Mouse (Mus musculus) layer of hippocampus, adult 9-11 months (tissue): ENCODE measurements around the gene Hnrnpa1.
"Not testable (repeated sequence)": the region's sequence is repeated elsewhere in the genome, so short reads cannot be mapped to it uniquely, and the experiment has no call there.

Source experiments
- DNase-seq: peaks from one replicate; pipeline ENCODE4 v3.0.0; 2022

The Hnrnpa1 gene

DNA sequence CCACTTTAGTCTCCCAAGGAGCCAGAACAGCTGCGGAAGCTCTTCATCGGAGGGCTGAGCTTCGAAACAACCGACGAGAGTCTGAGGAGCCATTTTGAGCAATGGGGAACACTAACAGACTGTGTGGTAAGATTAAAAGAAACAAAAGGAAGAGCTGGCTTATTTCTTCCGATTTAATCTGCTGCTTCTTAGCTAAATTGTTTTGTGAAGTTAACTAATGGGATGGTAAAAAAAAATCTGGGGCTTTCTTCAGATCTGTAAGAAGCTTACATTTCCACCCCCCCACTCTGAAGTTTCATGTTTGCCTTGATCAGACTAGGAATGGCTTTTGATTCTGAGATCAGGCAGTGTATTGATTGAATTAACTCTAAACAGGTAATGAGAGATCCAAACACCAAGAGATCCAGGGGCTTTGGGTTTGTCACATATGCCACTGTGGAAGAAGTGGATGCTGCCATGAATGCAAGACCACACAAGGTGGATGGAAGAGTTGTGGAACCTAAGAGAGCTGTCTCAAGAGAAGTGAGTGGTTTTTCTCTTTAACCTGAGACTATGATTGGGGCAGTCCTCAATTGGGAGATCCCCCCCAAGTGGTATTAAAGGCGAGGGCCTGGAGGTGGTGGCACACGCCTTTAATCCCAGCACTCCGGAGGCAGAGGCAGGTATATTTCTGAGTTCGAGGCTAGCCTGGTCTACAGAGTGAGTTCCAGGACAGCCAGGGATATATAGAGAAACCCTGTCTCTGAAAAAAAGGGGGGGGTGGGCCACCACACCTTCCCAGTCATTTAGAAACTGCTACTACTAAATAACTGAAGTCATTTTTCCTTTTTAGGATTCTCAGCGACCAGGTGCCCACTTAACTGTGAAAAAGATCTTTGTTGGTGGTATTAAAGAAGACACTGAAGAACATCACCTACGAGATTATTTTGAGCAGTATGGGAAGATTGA is 1.1 kb downstream of the Hnrnpa1 start:
- not testable (repeated sequence) for DNase-seq

DNA sequence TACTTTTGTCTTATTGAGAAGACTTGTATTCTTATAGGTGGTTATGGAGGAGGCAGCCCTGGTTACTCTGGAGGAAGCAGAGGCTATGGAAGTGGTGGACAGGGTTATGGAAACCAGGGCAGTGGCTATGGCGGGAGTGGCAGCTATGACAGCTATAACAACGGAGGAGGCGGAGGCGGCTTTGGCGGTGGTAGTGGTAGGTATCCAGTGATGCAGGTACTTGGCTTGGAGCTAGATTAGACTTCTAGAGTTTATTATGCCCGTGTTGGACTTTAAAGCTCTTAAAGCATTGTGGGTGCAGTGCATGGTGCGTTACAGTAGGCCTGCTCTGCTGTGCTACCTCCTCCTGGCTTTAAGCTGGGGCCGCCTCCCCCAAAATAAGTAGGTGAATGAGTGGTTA is 2.7 kb downstream of the Hnrnpa1 start:
- DNase-seq, result no peak

DNA sequence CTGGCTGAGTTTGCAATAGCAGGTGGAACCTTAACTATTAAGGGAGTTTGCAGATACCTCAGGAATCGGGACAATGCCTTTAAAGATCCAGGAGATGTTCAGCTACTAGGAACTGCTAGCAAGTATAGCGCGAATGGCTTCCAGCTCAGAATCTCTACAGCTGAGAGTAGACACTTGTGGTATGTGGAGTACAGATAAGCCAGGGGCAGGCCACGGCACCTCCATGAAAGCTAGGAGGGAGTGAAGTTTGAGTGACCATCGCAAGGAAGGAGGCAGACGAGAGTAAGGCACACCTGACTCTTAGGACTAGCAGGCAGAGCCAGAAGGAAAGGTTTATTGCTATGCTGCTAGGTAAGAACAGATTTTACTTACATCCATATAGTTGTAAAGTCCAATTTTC is 5.4 kb downstream of the Hnrnpa1 start:
- DNase-seq, result no peak

DNA sequence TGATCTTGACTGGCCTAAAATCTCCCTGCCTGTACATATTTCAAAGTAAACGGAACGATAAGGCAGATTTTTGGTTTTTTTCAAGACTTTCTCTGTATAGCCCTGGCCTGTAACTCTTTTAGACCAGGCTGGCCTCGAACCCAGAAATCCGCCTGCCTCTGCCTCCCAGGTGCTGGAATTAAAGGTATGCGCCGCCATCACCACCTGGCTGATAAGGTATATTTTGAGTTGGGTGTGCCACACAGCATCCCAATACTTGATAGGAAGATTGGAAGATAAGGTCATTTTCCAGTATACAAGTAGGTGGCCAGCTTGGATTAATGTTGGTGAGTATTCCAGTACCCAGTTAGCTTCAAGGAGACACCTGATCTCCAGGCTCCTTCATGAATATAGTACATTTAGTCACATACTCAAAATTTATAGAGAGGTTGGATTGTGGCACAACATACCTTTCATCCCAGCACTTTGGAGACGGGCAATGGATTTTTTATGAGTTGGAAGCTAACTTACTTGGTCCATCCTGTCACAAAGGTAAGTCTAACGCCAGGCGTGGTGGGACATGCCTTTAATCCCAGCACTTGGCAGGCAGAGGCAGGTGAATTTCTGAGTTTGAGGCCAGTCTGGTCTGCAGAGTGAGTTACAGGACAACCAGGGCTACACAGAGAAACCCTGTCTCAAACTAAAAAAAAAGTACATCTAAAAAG is 7.0 kb downstream of the Hnrnpa1 start:
- DNase-seq, result no peak

DNA sequence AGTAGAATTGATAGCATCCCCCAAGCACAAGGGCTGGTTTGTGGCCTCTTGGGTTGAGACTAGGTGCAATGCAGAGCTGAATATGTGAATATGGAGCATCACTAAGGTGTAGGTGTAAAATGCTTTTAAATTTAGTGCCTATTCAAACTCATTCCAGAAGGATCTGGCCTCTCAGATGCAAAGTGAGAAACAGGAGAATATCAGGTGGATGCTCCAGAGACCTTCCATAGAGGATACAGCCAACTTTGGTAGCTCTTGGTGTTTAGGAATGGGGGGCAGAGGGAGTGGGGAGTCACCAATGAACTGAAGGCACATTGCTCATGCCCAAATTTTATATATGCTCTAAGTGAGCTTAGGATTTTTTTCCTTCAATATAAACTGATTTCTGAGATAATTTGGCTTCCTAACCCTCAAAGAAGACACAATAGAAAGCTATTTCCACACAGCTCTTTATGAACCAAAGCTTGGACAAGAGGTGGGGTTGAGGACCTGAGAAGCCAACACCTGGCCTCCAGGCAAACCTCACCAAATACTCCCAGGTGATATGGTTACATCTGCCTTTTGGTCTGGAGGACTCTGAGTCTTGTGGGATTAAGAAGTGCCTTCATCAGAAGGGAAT is 7.7 kb downstream of the Hnrnpa1 start:
- DNase-seq, result no peak

DNA sequence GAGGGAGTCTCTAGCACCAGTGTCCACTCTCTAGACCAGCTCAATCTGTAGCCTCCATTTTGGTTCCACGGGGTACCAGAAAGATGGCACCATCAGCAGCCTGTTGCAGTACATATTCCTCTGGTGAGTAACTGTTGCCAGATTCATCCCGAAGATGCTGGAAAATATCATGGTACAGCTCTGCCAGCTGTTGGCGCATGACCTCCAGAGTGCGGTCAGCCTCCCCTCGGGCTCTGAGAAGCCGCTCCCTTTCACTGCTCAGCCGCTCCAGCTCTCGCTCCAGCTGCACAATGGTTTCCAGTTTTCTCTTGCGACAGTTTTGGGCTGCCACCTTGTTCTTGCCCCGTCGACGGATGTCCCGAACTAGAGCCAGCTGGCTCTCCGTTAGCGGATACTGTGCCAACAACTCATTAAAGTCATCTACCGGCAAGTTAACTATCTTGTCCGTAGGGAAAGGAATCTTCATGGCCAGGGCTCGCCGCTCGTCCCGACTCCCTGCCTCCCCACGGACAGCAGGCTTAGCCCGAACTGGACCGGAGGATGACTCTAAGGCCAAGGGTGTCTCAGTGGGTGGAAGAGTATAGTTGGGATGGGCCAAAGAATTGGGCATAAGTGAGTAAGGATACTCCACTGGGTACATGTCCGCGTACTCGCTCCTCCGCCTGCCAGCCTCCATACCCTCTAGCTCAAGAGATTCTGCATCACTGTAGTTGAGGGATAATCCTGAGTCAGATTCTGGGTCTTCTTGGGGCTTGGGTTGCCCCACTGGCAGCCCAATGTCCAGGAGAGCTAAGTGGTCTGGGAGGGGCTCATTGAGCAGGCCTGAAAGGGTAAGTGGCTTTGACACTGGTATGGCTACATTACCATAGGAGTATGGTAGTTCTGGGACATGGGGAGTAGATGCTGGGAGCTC is 8.4 kb downstream of the Hnrnpa1 start:
- peak; percentile 14 for DNase-seq

DNA sequence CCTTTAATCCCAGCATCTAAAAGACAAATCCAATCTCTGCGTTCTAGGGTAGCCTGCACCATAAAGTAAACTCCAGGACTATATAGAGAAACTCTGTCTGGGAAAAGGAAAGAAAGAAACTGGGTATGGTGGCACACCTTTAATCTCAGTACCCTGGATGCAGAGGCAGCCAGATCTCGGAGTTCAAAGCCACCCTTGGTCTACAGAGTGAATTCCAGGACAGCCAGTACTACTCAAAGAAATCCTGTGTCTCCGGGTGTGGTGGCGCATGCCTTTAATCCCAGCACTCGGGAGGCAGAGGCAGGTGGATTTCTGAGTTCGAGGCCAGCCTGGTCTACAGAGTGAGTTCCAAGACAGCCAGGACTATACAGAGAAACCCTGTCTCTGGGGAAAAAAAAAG is 9.3 kb downstream of the Hnrnpa1 start:
- not testable (repeated sequence) for DNase-seq

DNA sequence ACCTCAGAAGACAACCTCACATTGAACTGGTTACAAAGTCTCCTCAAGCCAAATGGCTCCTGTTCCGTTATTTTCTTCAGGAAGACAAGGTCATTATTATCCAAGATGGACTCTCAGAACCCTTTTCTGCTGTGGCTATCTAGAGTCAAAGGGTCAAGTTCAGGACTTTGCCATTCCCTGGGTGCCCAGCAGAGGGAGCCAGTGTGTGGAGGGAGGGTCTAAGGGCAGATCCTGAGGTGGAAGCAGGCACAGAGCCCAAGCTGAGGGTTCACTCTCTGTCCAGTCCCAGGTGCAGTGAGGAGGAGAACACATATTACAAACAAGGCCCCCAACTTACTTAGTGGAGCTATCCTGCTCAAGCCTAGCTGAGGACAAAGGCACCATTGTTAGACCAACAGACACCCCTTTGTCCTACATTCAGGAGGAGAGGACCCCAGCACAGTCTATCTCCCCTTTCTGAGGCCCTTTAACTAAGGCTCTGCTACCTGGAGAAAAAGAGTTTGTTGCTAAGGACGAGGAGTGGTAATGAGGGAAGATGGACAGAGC is 10.0 kb downstream of the Hnrnpa1 start:
- peak; percentile 34 for DNase-seq

DNA sequence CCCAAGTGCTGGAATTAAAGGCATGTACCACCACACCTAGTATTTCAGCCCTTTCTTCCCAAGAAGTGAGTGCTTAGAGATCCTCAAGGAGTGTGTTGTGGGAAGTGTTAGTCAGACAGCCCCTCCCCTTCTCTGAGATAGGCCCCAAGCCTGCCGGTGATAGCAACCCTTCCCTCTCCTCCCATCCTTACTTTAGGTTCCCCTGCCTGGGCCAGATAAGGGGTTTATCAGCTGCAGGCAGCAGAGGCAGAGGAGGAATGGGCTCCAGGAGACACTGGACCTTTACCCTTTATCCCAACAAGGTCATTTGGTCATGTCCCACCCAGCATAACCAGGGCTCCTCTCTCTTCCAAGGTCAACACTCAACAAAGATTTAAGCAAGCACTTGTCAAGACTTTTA is 11.4 kb downstream of the Hnrnpa1 start:
- no peak for DNase-seq

DNA sequence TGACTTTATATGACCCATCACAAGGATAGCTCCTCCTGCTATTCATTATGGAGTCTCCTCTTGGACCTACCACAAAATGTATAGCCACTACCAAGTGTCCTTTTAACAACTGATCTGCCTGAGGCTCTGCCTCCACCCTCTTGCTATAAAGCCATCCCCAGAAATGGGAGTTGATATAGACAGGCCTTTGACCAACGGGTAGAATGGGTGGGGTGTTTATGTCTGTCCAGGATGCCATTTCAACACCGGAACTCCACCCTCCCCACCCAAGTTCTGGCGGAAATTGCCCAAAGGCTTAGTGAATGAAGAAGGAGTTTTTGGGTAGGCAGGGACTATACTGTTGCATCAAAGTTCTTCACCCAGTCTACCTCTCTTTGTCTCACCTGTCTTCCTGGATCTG is 12.4 kb downstream of the Hnrnpa1 start:
- no peak for DNase-seq

DNA sequence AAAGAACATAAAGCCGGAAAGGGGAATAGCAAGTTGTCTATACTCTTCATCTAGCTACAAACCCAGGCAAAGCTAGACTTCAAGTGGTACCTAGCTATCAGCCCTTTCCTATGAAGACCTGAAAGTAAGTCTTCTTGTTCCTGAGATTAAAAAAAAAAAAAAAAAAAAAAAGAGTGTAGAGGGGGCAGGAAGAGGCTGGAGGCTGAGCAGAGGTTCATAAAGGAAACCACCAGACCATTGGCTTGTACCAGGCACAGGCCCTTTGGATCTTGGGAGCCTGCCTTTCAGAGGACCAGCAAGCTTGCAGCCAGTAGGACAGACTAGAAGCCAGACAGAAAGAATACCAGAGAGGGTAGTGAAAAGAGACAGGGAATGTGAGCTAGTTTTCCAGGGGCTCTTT is 13.1 kb downstream of the Hnrnpa1 start:
- DNase-seq, result no peak

DNA sequence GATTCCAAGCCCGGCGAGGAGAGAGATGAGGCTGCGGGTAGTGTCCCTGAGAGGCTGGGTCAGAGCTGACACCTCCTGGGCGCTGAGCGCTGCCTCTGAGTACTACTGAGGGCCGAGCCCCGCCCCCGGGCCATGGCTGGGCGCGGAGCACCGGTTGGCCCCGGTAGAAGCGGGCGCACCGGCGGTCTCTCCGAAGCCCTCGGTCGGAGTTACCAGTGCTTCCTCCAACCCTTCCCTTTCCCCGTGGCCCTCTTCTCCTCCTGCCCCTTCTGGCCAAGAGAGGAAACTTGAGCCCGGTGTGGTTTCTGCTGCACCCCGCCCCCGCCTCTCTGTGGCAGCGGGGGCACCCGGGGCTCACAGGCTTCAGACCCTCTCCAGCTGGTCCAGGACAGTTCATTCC is 14.9 kb downstream of the Hnrnpa1 start:
- no peak for DNase-seq

DNA sequence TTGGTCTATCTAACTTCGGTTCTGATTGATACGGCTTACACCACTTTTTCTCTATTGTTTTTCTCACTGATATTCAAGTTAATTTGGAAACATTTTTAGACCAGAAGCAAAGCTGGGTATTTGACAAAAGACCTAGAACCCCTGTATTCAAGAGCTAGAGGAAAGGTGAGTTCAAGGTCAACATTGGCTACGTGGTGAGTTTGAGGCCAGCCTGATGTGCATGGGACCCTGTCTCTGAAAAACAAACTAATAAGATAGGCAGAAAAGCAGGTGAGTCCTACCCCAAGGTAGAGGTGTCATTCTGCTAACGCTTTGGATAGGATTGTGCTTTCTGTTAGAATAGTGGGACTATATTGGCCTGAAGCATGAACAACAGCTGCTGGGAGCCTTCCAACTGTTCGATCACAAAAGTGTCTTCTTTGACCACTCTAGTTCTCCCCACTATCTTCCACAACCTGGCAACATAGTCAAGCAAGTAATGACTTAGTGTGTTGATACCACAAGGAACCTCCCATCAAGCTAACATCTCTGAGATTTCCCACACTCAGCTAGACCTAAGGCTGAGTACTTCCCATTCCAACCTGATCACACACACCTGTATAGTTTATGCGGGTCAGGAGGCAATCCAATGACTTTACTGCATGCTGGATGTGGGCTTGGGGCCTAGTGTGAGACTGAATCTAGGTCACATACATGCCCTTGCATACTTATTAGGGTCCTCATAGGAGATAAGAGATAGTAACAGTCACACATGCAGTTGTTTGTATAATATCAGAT is 16.2 kb downstream of the Hnrnpa1 start:
- no peak for DNase-seq

DNA sequence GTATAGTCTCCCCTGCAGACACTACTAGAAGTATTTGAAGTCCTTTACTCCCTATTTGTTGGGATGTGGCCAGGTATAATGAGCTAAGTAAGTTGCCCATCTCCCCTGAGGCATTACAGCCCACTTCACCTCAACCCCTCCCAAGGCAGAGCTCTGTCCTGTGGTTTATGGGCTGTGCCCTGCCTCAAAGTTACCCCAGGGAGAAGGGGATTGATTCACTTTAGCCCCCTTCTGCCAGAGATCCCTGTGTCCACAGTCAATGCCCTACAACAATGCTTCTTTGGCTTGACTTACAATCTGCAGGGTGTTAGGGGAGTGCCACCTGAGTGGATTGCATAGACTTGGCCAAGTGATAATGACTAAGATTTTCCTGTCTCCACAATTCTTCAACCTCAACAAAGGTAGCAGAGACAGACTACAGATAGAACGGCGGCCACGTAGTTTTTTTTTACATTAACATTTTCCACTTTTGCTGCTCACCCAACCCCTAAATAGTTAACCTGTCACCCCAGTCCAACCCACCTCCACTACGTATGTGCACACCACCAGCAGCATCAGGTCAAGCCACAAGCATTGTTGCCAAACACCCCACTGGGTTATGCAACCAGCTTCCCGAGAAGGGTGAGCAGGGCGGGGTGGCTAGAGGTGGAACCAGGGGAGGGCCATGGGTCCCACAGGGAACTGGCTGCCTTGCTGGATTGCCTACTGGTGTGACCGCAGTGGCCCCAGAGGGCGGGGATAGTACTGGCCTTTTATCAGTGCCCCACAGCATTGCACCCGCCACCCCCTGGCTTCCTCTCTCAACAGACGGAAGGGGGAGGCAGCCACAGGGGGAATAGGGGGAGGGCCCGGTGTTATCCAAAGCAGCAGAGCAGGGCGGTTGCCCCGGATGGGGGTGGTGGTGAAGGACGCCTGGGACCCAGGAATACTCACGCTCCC is 17.8 kb downstream of the Hnrnpa1 start, which contains the start of gene Nfe2:
Gene Nfe2 (minus strand): TSS at position 614 of the 939 bp plus-strand sequence.
- DNase-seq, result peak; percentile 65

DNA sequence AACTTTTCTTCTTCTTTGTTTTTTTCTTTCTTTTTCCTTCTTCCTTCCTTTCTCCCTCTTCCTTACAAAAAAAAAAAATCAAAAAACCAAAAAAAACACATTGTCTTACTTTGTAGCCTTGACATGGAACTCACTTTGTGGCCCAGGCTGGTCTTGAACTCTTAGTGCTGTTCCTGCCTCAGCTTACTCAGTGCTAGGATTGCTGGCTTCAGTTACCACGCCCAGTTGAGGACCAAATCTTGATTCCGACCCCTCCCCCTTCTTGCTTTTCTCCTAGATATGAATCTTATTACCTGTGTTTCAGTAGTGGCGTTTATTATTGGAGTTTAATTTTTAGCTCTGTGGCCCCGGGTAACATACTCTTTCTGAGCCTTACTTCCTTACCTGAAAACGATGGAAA is 18.9 kb downstream of the Hnrnpa1 start:
- DNase-seq, result no peak

DNA sequence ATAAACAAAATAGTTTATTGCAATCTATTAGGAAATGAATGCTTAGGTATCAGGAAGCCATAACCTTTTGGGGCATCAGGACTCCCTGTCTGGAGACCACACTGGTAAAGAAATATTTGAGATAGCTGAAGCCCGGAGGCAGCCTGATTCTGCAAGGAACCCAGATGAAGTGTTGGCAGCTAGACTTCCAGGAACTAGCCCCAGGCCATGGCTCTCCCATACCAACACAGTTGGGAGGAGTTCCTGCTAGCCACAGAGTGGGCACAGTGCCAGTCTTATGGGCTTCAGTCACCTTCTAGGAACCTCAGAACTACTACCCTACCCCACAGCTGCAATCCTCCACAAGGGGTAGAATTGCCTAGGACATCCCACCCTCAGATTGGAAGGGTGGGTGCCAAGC is 19.8 kb downstream of the Hnrnpa1 start:
- no peak for DNase-seq

DNA sequence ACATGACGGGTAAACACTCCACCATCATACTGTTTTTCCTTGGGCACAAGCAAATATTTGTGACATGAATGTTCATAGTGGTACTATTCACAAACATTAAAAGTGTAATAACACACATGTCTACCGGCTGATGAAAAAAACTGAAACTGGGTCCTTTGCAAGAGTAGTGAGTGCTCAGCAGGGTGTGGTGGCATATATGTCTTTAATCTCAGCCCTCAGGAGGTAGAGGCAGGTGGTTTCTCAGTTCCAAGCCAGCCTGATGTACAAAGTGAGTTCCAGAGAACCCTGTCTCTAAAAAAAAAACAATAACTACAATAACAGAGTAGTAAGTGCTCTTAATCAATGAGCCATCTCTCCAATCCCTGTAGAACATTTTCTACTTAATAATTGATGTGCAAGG is 24.6 kb downstream of the Hnrnpa1 start:
- no peak for DNase-seq

DNA sequence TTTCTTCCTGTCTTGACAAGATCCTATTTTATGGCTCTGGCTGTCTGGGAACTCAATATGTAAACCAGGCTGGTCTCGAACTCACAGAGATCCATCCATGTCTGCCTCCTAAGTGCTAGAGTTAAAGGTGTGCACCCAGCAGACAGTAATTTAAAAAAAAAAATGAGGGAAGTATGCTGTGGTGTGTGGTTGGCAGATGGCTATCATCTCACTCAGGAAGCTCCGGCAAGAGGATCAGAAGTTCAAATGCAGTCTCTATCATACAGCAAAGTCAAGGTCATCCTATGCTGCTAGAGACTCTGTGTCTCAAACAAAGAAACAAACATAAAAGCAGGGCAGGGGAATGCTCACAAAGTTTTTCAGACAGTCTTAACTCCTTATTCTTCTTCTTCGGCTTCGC is 28.7 kb downstream of the Hnrnpa1 start:
- DNase-seq, result no peak

DNA sequence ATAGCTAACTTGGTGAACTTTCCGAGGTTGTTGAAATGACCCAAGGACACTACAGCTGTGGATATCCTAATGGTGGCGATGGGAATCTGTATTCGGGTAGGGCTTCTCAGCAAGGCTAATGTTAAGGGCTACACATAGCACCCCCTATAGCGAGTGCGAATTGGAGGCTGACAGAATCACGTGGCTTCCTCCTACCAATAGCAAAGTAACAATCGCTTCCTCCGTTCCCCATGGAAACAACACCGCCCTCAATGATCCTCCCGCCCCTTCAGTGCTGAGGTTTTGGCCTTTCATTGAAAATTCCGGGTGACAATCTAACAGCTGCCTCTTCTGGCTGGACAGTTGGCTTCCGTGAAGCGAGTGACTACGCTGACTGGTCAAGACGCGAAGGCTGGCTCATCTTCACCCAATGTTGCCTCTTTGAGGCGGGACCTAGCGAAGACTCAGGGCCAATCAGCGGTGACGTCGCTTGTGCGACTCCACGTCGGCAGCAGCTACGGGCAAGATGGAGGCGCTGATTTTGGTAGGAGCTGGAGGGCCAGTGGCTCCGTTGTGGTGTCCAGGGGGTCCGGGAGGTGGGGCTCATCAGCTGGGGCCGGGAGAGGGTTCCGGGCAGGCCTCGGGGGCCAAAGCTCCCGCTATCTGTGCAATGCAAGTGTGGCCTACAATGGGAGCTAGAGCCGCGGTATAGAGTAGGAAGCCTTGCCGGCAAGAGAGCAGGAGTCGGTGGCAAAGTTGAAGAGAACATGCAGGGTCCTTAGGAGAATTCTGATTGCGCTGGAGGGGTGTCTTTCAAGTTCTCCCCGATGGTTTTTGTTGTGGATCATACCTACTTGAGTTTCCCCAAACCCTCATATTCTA is 32.4 kb downstream of the Hnrnpa1 start, which contains the start of gene Copz1:
Gene Copz1 (plus strand): TSS at position 296 of the 861 bp plus-strand sequence.
- DNase-seq, result peak; percentile 99
